Mouse (Mus musculus) ES-Bruce4 (cell line): Measurements from ENCODE around the gene Gm13698. TPM values are rescaled to one million over a fixed set of nuclear protein-coding genes. Genes with fewer than 3 reads are reported as not detected.
"Not testable (repeated sequence)": the region's sequence is repeated elsewhere in the genome, so short reads cannot be mapped to it uniquely, and the experiment has no call there.

ENCODE experiments used
- H3K27ac ChIP-seq: 2 replicates; pipeline ENCODE4 v1.5.1; 2012; ENCODE audit warnings: low read length, inconsistent platforms; ENCODE audit not compliant: insufficient read depth
- H3K27me3 ChIP-seq: 2 replicates; pipeline ENCODE4 v1.6.1; 2012; ENCODE audit warnings: mild to moderate bottlenecking, low read length, inconsistent platforms; ENCODE audit not compliant: control insufficient read depth, poor library complexity, insufficient read depth, severe bottlenecking
- H3K36me3 ChIP-seq: 2 replicates; pipeline ENCODE4 v1.6.1; 2012; ENCODE audit warnings: inconsistent platforms, mild to moderate bottlenecking, low read length, moderate library complexity; ENCODE audit not compliant: control insufficient read depth, poor library complexity, insufficient read depth, severe bottlenecking
- H3K4me1 ChIP-seq: one replicate; pipeline ENCODE4 v1.8.1; 2011; ENCODE audit warnings: low read length; ENCODE audit not compliant: control insufficient read depth, insufficient read depth
- H3K4me3 ChIP-seq: 2 replicates; pipeline ENCODE4 v1.5.1; 2011; ENCODE audit warnings: low read depth, mild to moderate bottlenecking, low read length
- H3K9ac ChIP-seq: 2 replicates; pipeline ENCODE4 v1.6.1; 2012; ENCODE audit warnings: low read depth, mild to moderate bottlenecking, inconsistent platforms; ENCODE audit not compliant: poor library complexity, severe bottlenecking
- H3K9me3 ChIP-seq: replicated peaks from 2 replicates; pipeline ENCODE4 v1.6.1; 2012; ENCODE audit warnings: mild to moderate bottlenecking, low read length, inconsistent platforms; ENCODE audit not compliant: control insufficient read depth, poor library complexity, insufficient read depth, severe bottlenecking
- polyA plus RNA-seq: library from polyadenylated mRNA; stranded (reverse); fragments of >200 nt; gene quantifications from 2 replicates; pipeline ENCODE4 v1.2.4, GENCODE M21; 2011; ENCODE audit warnings: low read depth; ENCODE audit not compliant: missing spikeins, insufficient read depth, insufficient read length

The Gm13698 gene
- polyA plus RNA-seq, 1 experiment = not detected

DNA sequence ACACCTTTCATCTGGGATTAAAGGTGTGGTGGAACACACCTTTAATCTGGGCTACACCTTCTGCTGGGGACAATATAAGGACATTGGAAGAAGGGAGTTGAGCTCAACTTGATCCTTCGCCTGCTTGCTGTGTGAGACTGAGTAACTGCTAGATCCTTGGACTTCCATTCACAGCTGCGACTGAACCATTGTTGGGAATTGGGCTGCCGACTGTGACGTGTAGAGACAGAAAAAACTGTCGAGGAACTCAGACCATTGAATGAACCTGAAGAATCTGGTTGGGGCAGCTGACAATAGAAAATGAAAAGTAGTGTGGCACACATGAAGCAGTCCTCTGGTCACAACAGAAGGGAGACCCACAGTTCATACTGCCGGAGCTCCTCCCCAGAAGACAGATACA lies 28.9 kb downstream of the Gm13698 start, which contains the start of gene Gm13697:
Gene Gm13697, plus strand, starts transcription at position 301 of the 400 bp plus-strand sequence.
- not testable (repeated sequence) for H3K4me1 ChIP-seq, H3K9me3 ChIP-seq, H3K4me3 ChIP-seq, H3K9ac ChIP-seq, H3K27ac ChIP-seq, H3K27me3 ChIP-seq, H3K36me3 ChIP-seq

- H3K27ac ChIP-seq, H3K9me3 ChIP-seq, H3K9ac ChIP-seq: not testable (repeated sequence)
Observed at GRCm38 (mm10) chr2:83990253-83990652, 34.8 kb downstream of the Gm13698 start, which contains the start of gene Gm13691. Gm13691 (plus strand) TSS chr2:83990553.

DNA sequence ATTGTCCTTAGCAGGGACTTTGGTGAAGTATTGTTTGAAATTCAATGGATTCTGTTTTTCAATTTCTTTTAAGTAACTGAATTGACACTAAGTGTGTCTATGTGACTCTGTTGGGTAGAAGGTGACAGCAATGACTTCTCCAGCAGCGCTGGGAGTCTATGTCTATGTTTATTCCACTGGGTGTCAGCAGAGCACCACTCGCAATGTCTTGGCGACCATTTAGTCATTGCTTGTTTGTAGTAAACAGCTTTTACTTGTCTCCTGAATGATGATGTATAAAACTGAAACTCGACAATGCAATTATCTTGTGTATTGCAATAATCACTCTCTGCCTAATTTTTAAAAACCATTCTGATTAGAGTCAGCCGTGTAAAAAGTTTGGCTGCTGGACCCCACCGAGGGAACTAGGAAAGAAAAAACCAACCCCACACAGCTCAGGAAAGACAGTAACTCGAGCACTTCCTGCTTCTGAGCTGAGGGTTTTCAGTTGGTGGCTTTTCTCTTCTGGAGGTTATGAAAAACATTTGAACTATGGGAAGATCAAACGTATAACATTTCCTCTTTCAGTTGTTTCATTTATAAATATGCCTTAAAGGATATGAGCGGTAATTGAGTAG lies 38.3 kb downstream of the Gm13698 start:
- not testable (repeated sequence) for H3K4me1 ChIP-seq, H3K9me3 ChIP-seq, H3K4me3 ChIP-seq, H3K36me3 ChIP-seq, H3K9ac ChIP-seq, H3K27me3 ChIP-seq, H3K27ac ChIP-seq

More at GRCm38 (mm10) chr2:83990253-83990652, 34.8 kb downstream of the Gm13698 start, which contains the start of gene Gm13691:
- H3K4me3 ChIP-seq, H3K27me3 ChIP-seq, H3K4me1 ChIP-seq, H3K36me3 ChIP-seq: not testable (repeated sequence)

- H3K4me3 ChIP-seq, H3K9me3 ChIP-seq, H3K27ac ChIP-seq, H3K9ac ChIP-seq, H3K27me3 ChIP-seq, H3K36me3 ChIP-seq, H3K4me1 ChIP-seq: not testable (repeated sequence)
Observed at GRCm38 (mm10) chr2:83994526-83994925, 39.0 kb downstream of the Gm13698 start.

Other genes with a start within 250 kb of the Gm13698 start
- gene Itgav, start 231.3 kb upstream of the Gm13698 start, polyA plus RNA-seq = 54.4 and 55.6 TPM in 2 replicates
- 2.5 and 2.7 TPM in 2 replicates for gene Fam171b, start 143.1 kb upstream of the Gm13698 start, polyA plus RNA-seq
- gene Zswim2, start 14.5 kb upstream of the Gm13698 start, polyA plus RNA-seq = not detected in 2 replicates
- not detected in 2 replicates for gene Gm13693, start 5.8 kb downstream of the Gm13698 start, polyA plus RNA-seq
- gene Gm13695, start 11.6 kb downstream of the Gm13698 start, polyA plus RNA-seq = not detected in 2 replicates
- gene Gm13696, start 17.4 kb downstream of the Gm13698 start, polyA plus RNA-seq = not detected in 2 replicates
- gene Gm13694, start 23.2 kb downstream of the Gm13698 start, polyA plus RNA-seq = not detected in 2 replicates
- gene Gm13697, start 29.1 kb downstream of the Gm13698 start, polyA plus RNA-seq = not detected in 2 replicates
- not detected in 2 replicates for gene Gm13691, start 34.9 kb downstream of the Gm13698 start, polyA plus RNA-seq